Mouse (Mus musculus): Measurements from ENCODE around the gene Scd3. TPM values are rescaled to one million over a fixed set of nuclear protein-coding genes. Genes with fewer than 3 reads are reported as not detected.

Scd3 gene
- polyA plus RNA-seq, 1 experiment from 2014 or later = 0.12 TPM

Other genes with a start within 250 kb of the Scd3 start
- gene Cpn1, start 216.7 kb upstream of the Scd3 start, polyA plus RNA-seq (2014; fragmentation: Nextera tagmentation; extraction: Ambion mirVana) = 20.3 and 32.3 TPM in 2 replicates
- 0.31 TPM in 1 of 2 replicates, not detected in the other for gene Cyp2c23, start 174.1 kb upstream of the Scd3 start, polyA plus RNA-seq (2014; fragmentation: Nextera tagmentation; extraction: Ambion mirVana)
- gene Erlin1, start 133.5 kb upstream of the Scd3 start, polyA plus RNA-seq (2014; fragmentation: Nextera tagmentation; extraction: Ambion mirVana) = 29.7 and 39.0 TPM in 2 replicates
- 39.1 and 54.6 TPM in 2 replicates for gene Chuk, start 95.8 kb upstream of the Scd3 start, polyA plus RNA-seq (2014; fragmentation: Nextera tagmentation; extraction: Ambion mirVana)
- gene Cwf19l1, start 67.4 kb upstream of the Scd3 start, polyA plus RNA-seq (2014; fragmentation: Nextera tagmentation; extraction: Ambion mirVana) = 26.2 and 39.2 TPM in 2 replicates
- gene Bloc1s2, start 56.8 kb upstream of the Scd3 start, polyA plus RNA-seq (2014; fragmentation: Nextera tagmentation; extraction: Ambion mirVana) = 95.1 and 117 TPM in 2 replicates
- 0.06 TPM in 1 of 2 replicates, not detected in the other for gene Pkd2l1, start 10.8 kb upstream of the Scd3 start, polyA plus RNA-seq (2014; fragmentation: Nextera tagmentation; extraction: Ambion mirVana)
- gene Scd2, start 90.4 kb downstream of the Scd3 start, polyA plus RNA-seq (2014; fragmentation: Nextera tagmentation; extraction: Ambion mirVana) = 103 and 205 TPM in 2 replicates
- 0.11 TPM in 1 of 2 replicates, not detected in the other for gene Scd4, start 129.8 kb downstream of the Scd3 start, polyA plus RNA-seq (2014; fragmentation: Nextera tagmentation; extraction: Ambion mirVana)
- 2.7 and 5.2 TPM in 2 replicates for gene Scd1, start 204.6 kb downstream of the Scd3 start, polyA plus RNA-seq (2014; fragmentation: Nextera tagmentation; extraction: Ambion mirVana)

All from kidney, embryonic 14.5 days (tissue).